Mouse (Mus musculus) spleen, adult 2 months (tissue): ENCODE results near the gene Drc1.

Experiments used
- CTCF ChIP-seq: fragments of 200-500 bp; IDR thresholded peaks from 2 replicates; pipeline ENCODE4 v1.5.1; 2011; ENCODE audit warnings: mild to moderate bottlenecking, inconsistent platforms; ENCODE audit not compliant: insufficient read depth, insufficient read length, insufficient replicate concordance; ENCODE audit errors: extremely low read depth
- POLR2A ChIP-seq: fragments of 200-500 bp; IDR thresholded peaks from 2 replicates; pipeline ENCODE4 v1.6.1; 2011; ENCODE audit warnings: low read depth, low read length, inconsistent platforms

GRCm38 (mm10) chr5:30287106-30287882 lies 6.1 kb downstream of the Drc1 start:
- TF ChIP-seq POLR2A (no peak), CTCF (no peak)
